Mouse (Mus musculus): Measurements from ENCODE around the gene Mafk. TPM values are rescaled to one million over a fixed set of nuclear protein-coding genes. Genes with fewer than 3 reads are reported as not detected.

Gene Mafk
- total and polyA plus RNA-seq, 3 experiments: 16.4 to 24.1 (median 23.6) TPM

DNA sequence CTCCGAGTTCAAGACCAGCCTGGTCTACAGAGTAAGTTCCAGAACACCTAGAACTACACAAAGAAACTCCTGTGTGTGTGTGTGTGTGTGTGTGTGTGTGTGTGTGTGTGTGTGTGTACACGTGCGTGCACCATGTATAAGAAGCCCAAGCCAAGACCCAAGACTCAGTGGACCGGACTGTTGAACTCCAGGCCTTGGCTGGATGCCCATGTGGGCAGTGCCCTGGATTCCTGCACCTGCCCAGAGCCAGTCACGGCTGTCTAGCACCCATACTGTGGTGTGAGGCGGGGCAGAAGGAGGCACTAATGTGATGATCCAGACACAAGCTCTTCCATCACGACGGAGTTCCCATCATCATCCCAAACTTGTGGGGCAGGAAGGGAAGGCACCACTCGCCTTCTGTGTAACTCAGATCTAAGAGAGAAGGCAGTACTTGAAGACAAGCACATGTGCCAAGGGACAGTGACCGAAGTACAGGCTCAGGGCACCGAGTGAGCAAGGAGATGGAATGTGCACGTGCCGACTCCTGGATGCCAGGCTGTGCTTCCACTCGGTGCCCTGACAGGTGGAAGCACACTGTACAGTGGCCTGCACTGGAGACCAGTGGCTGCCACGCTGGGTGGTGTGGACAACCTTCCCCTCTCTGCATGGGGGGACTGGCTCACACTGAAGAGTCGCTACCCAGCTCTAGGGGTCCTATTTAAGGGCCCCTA, 41.7 kb upstream of the Mafk start (continued):
- no peak for TF ChIP-seq ZMIZ1 (IDR thresholded peaks at IDR 0.05; ENCODE audit: low read depth, low read length)
- no peak for TF ChIP-seq RAD21 (IDR thresholded peaks at IDR 0.05; ENCODE audit: low read depth, low read length)
- TF ChIP-seq GABPA (IDR thresholded peaks at IDR 0.05; ENCODE audit: insufficient replicate concordance, low read depth, low read length): no peak

DNA sequence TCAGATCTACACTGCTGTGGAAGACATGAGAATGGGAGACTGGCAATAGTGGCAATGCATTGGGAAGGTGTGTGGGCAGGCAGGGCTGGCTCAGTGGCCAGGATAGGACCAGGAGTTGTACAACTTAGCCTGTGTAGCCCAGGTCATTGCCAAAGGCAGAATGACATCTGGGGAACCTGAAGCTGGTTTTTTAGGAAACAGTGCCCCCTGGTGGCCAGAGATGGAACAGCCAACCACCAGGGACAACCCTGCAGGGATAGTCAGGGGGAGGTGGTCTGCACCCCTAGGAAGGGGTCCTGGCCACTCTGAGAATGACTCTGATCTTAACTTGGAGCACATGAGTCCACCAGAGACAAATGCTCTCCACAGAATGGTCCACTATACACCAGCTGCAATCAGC, 40.8 kb upstream of the Mafk start:
- peak; percentile 57 for DNase-seq (ENCODE audit: extremely low read depth)

DNA sequence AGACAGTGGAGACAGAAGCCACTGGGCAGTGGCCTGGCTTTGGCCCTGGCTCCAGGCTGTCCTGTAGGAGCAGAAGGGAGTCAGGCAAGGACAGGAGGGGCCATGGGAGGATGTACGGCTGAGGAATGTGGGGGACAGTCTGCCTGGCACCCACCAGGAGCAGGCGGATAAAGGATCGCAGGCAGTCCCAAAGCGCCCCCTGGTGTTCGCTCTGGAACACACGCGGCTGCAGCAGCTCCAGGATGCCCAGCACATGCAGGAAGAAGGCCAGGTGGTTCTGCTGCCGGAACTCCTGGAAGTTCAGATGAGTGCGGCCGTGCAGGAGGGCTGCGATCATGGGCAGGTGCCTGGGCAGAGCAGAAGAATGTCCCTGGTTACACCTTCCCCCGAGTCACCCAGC, 36.6 kb upstream of the Mafk start:
- no peaks in the 10 kb centered on the region for H3K79me2 ChIP-seq (replicated peaks; ENCODE audit: control insufficient read depth, extremely low read depth, insufficient read depth, poor library complexity, severe bottlenecking)
- no peaks in the 10 kb centered on the region for H3K9me3 ChIP-seq (replicated peaks; ENCODE audit: low read length)
- peak; percentile 37 for DNase-seq (ENCODE audit: extremely low read depth)
- H3K27me3 ChIP-seq (replicated peaks): no peaks in the 10 kb centered on the region
- in situ Hi-C loops (cut with MboI; ENCODE audit: low pct_ligation_motif_present, low pct_unique_long_range_greater_than_20kb, low sequenced_read_pairs): no loop called here
- dilution Hi-C loops (cut with MboI; ENCODE audit: extremely low pct_ligation_motif_present, extremely low pct_unique_long_range_greater_than_20kb, low sequenced_read_pairs): no loop called here
- 0 out of 4 replicates have a peak, but pooled peaks cover 0 to 2% of the 10 kb centered on the region in 2 experiments for H3K4me1 ChIP-seq (ENCODE audit: control insufficient read depth in 1 of 2, insufficient read depth in 2 of 2)
- H3K4me3 ChIP-seq (replicated peaks in 1 of 3; ENCODE audit: low read depth in 2 of 3, low read length in 2 of 3, poor library complexity in 1 of 3): no peak overlapping the region
- no peak overlapping the region for H3K27ac ChIP-seq (ENCODE audit: insufficient read depth, low read depth)
- no peak for TF ChIP-seq ZMIZ1 (IDR thresholded peaks at IDR 0.05; ENCODE audit: low read depth, low read length)
- no peak for TF ChIP-seq NELFE (IDR thresholded peaks at IDR 0.05; ENCODE audit: low read depth, low read length)
- peak; percentile 44 to 68; a peak in 3 of 4 replicates for TF ChIP-seq CTCF (conservative IDR thresholded peaks at IDR 0.05 in 1 of 2, IDR thresholded peaks at IDR 0.05 in 1 of 2; ENCODE audit: low read depth in 2 of 2, low read length in 2 of 2)
- H3K9ac ChIP-seq (ENCODE audit: insufficient read depth, low read depth): no peak overlapping the region
- H3K4me2 ChIP-seq (ENCODE audit: insufficient read depth, low read depth, poor library complexity, severe bottlenecking): no peak overlapping the region
- peaks cover 97 to 100% of the 10 kb centered on the region in 2 experiments for H3K36me3 ChIP-seq (replicated peaks in 1 of 2; ENCODE audit: control insufficient read depth in 1 of 2, insufficient read depth in 1 of 2, low read length in 1 of 2)

More for the DNA sequence above, 40.8 kb upstream of the Mafk start:
- Histone ChIP-seq H3K4me1 (ENCODE audit: control insufficient read depth in 1 of 2, insufficient read depth in 2 of 2) (0 out of 4 replicates have a peak, but pooled peaks cover 0 to 4% of the 10 kb centered on the region in 2 experiments), H3K9me3 (replicated peaks; ENCODE audit: low read length) (no peaks in the 10 kb centered on the region), H3K36me3 (replicated peaks in 1 of 2; ENCODE audit: control insufficient read depth in 1 of 2, insufficient read depth in 1 of 2, low read length in 1 of 2) (peaks cover 60 to 69% of the 10 kb centered on the region in 2 experiments), H3K27ac (ENCODE audit: insufficient read depth, low read depth) (no peak overlapping the region), H3K79me2 (replicated peaks; ENCODE audit: control insufficient read depth, extremely low read depth, insufficient read depth, poor library complexity, severe bottlenecking) (no peaks in the 10 kb centered on the region), H3K9ac (ENCODE audit: insufficient read depth, low read depth) (no peak overlapping the region), H3K27me3 (replicated peaks) (no peaks in the 10 kb centered on the region), H3K4me3 (replicated peaks in 1 of 3; ENCODE audit: low read depth in 2 of 3, low read length in 2 of 3, poor library complexity in 1 of 3) (no peak overlapping the region), H3K4me2 (ENCODE audit: insufficient read depth, low read depth, poor library complexity, severe bottlenecking) (no peak overlapping the region)
- TF ChIP-seq SMC3 (IDR thresholded peaks at IDR 0.05; ENCODE audit: low read depth, low read length) (peak; percentile 78), CTCF (conservative IDR thresholded peaks at IDR 0.05 in 1 of 2, IDR thresholded peaks at IDR 0.05 in 1 of 2; ENCODE audit: low read depth in 2 of 2, low read length in 2 of 2) (peak; percentile 83 to 91), EP300 (IDR thresholded peaks at IDR 0.05; ENCODE audit: low read length) (no peak), RAD21 (IDR thresholded peaks at IDR 0.05; ENCODE audit: low read depth, low read length) (peak; percentile 77)
- in situ Hi-C loops (cut with MboI; ENCODE audit: low pct_ligation_motif_present, low pct_unique_long_range_greater_than_20kb, low sequenced_read_pairs): no loop called here
- dilution Hi-C loops (cut with MboI; ENCODE audit: extremely low pct_ligation_motif_present, extremely low pct_unique_long_range_greater_than_20kb, low sequenced_read_pairs): no loop called here

DNA sequence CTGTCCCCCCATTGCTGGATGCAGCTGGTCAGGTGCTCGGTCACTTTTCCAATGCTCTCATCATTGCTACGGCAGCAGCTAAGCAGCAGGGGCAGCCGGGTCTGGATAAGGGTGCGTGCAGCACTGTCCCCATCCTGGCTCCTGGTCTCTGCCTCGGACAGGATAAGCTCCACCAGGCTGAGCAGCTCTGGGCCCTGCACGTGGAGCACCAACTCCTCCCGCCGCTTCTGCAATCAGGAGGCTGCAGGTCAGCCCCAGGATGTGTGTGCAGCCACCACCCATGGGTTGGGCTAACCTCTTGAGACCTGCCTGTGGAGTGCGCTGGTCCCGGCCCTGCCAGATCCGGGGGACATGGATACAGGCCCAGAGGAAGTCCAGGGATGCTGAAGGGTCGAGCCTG, 35.2 kb upstream of the Mafk start:
- no peak overlapping the region for H3K4me2 ChIP-seq (ENCODE audit: insufficient read depth, low read depth, poor library complexity, severe bottlenecking)
- H3K27me3 ChIP-seq (replicated peaks): no peaks in the 10 kb centered on the region
- in situ Hi-C loops (cut with MboI; ENCODE audit: low pct_ligation_motif_present, low pct_unique_long_range_greater_than_20kb, low sequenced_read_pairs) (no loop called here), dilution Hi-C loops (cut with MboI; ENCODE audit: extremely low pct_ligation_motif_present, extremely low pct_unique_long_range_greater_than_20kb, low sequenced_read_pairs) (no loop called here)
- no peak for DNase-seq (ENCODE audit: extremely low read depth)
- H3K9ac ChIP-seq (ENCODE audit: insufficient read depth, low read depth): no peak overlapping the region
- H3K4me1 ChIP-seq (ENCODE audit: control insufficient read depth in 1 of 2, insufficient read depth in 2 of 2): 0 out of 4 replicates have a peak, but pooled peaks cover 0 to 2% of the 10 kb centered on the region in 2 experiments
- TF ChIP-seq RAD21 (IDR thresholded peaks at IDR 0.05; ENCODE audit: low read depth, low read length) (no peak), POLR2A (IDR thresholded peaks at IDR 0.05; ENCODE audit: low read depth, low read length) (no peak), RCOR1 (conservative IDR thresholded peaks at IDR 0.05; ENCODE audit: low read depth, low read length) (no peak), MEF2A (IDR thresholded peaks at IDR 0.05; ENCODE audit: borderline replicate concordance, low read depth, low read length) (no peak), POLR2AphosphoS2 (IDR thresholded peaks at IDR 0.05; ENCODE audit: low read depth, low read length) (no peak), ZNF384 (IDR thresholded peaks at IDR 0.05; ENCODE audit: low read depth, low read length) (no peak), USF2 (conservative IDR thresholded peaks at IDR 0.05; ENCODE audit: low read depth, low read length) (no peak), JUN (IDR thresholded peaks at IDR 0.05; ENCODE audit: insufficient read depth, low read depth, low read length) (no peak), CHD1 (IDR thresholded peaks at IDR 0.05; ENCODE audit: low read depth, low read length) (no peak), TCF12 (IDR thresholded peaks at IDR 0.05; ENCODE audit: low read depth, low read length) (no peak), KAT2A (IDR thresholded peaks at IDR 0.05; ENCODE audit: insufficient replicate concordance, low read length) (no peak), NELFE (IDR thresholded peaks at IDR 0.05; ENCODE audit: low read depth, low read length) (no peak)
- H3K27ac ChIP-seq (ENCODE audit: insufficient read depth, low read depth): no peak overlapping the region
- H3K4me3 ChIP-seq (replicated peaks in 1 of 3; ENCODE audit: low read depth in 2 of 3, low read length in 2 of 3, poor library complexity in 1 of 3): no peak overlapping the region
- H3K9me3 ChIP-seq (replicated peaks; ENCODE audit: low read length): no peaks in the 10 kb centered on the region
- no peaks in the 10 kb centered on the region for H3K79me2 ChIP-seq (replicated peaks; ENCODE audit: control insufficient read depth, extremely low read depth, insufficient read depth, poor library complexity, severe bottlenecking)
- H3K36me3 ChIP-seq (replicated peaks in 1 of 2; ENCODE audit: control insufficient read depth in 1 of 2, insufficient read depth in 1 of 2, low read length in 1 of 2): peaks cover 98 to 100% of the 10 kb centered on the region in 2 experiments
